23 mouse cellular contexts compared by ENCODE assay signal in the genomic region with DNA sequence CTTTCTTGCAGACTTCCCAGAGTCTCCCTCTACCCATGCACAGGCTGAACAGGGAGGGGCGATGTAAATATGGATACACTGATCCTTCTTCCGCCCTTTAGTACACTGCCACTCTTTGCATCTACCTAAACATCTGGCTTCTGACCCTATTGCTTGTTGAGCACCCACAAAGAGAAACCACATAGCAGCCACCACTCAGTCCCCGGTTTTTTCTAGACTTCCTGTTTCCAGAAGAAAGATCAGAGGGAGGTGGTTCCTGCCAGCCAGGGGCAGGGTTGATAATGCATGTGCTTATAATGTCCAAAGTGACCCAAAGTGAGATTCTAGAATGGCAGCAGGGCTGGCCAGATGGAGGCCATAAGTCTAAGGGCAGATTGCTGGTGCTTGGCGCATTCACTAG. TPM values are rescaled to one million over a fixed set of nuclear protein-coding genes. Genes with fewer than 3 reads are reported as not detected.
A peak's percentile ranks its signal among the peaks of the same experiment; 100 is the strongest.
DNase-seq lines count a peak whose midpoint lies in the region; ATAC-seq and TF ChIP-seq lines count a peak whose summit lies in the region.
"Had no signal": no experiment of that assay in that cellular context is flagged by ENCODE, and none has a peak within 500 bp of the region (broad histone marks: within the 10 kb centered on the region; RNA-seq: fewer than 3 reads in every experiment).

No protein-coding gene starts in this region.

- H3K9ac ChIP-seq in hindbrain, embryonic 11.5 days (ENCODE audit: low read depth, low read length), result no peak overlapping the region
- H3K9ac ChIP-seq: forebrain, embryonic 13.5 days; hindbrain, embryonic 12.5 days; lung, embryonic 14.5 days; stomach, embryonic 15.5 days had no signal

- DNase-seq in spleen, postnatal 36 days (ENCODE audit: low spot score in 2 of 2), result peak; percentile 17 to 23
- no peak for DNase-seq in spleen, postnatal 4 days (ENCODE audit: low spot score in 2 of 2)
- DNase-seq in thymus, adult 2 months, result peak; percentile 57
- no peak for DNase-seq in hindbrain, embryonic 11.5 days (ENCODE audit: low spot score)
- no peak for DNase-seq in cerebellum, adult 9-10 months
- DNase-seq: adrenal gland, postnatal 25 days; cerebellum, adult 9-11 months; left cerebral cortex, postnatal 4 days; lung, embryonic 14.5 days; lung, postnatal 4 days; midbrain, embryonic 14.5 days; right cerebral cortex, adult 18-20 months had no signal

- H3K36me3 ChIP-seq in thymus, adult 2 months (ENCODE audit: control insufficient read depth, insufficient read depth, low read length), result no peaks in the 10 kb centered on the region
- no peaks in the 10 kb centered on the region for H3K36me3 ChIP-seq in hindbrain, embryonic 11.5 days (ENCODE audit: control insufficient read depth, insufficient read depth, low read length)
- H3K36me3 ChIP-seq: hindbrain, embryonic 12.5 days; stomach, embryonic 15.5 days had no signal

- TF ChIP-seq POLR2A in thymus, adult 2 months (IDR thresholded peaks at IDR 0.05; ENCODE audit: control insufficient read depth, extremely low read depth, insufficient read depth, low read length, poor library complexity), result no peak

- no peaks in the 10 kb centered on the region for H3K9me3 ChIP-seq in hindbrain, embryonic 11.5 days (ENCODE audit: control insufficient read depth, low read length)
- H3K9me3 ChIP-seq: forebrain, embryonic 13.5 days; hindbrain, embryonic 12.5 days; stomach, embryonic 15.5 days had no signal

- no peak overlapping the region for H3K4me3 ChIP-seq in thymus, adult 2 months (ENCODE audit: control insufficient read depth, insufficient read depth, low read length)
- H3K4me3 ChIP-seq in hindbrain, embryonic 11.5 days (ENCODE audit: low read depth, low read length), result no peak overlapping the region
- H3K4me3 ChIP-seq: forebrain, embryonic 13.5 days; hindbrain, embryonic 12.5 days; stomach, embryonic 15.5 days had no signal

- peaks cover 50% of the 10 kb centered on the region for H3K4me1 ChIP-seq in thymus, adult 2 months (replicated peaks; ENCODE audit: control insufficient read depth, insufficient read depth, low read length)
- no peaks in the 10 kb centered on the region for H3K4me1 ChIP-seq in hindbrain, embryonic 11.5 days (replicated peaks; ENCODE audit: control insufficient read depth, insufficient read depth, low read length)
- H3K4me1 ChIP-seq: forebrain, embryonic 13.5 days; hindbrain, embryonic 12.5 days; stomach, embryonic 15.5 days had no signal

- no peak overlapping the region for H3K4me2 ChIP-seq in hindbrain, embryonic 11.5 days (replicated peaks; ENCODE audit: low read depth, low read length)
- H3K4me2 ChIP-seq: forebrain, embryonic 13.5 days; hindbrain, embryonic 12.5 days; lung, embryonic 14.5 days; stomach, embryonic 15.5 days had no signal

- H3K27me3 ChIP-seq in thymus, adult 2 months (ENCODE audit: control insufficient read depth, insufficient read depth, low read length), result no peaks in the 10 kb centered on the region
- no peaks in the 10 kb centered on the region for H3K27me3 ChIP-seq in hindbrain, embryonic 11.5 days (ENCODE audit: control insufficient read depth, insufficient read depth, low read length)
- H3K27me3 ChIP-seq: forebrain, embryonic 13.5 days; hindbrain, embryonic 12.5 days; stomach, embryonic 15.5 days had no signal

- peak; percentile 86 to 93 for ATAC-seq in hematopoietic stem cell, adult 5-6 weeks (replicated peaks in 1 of 2; ENCODE audit: insufficient read depth in 1 of 2, low FRiP score in 2 of 2, low TSS enrichment in 1 of 2, low read depth in 1 of 2, poor library complexity in 2 of 2, severe bottlenecking in 2 of 2)
- no peak for ATAC-seq in monocyte, adult 5-6 weeks (replicated peaks; ENCODE audit: insufficient number of reproducible peaks, low FRiP score, low TSS enrichment, poor library complexity, severe bottlenecking)
- ATAC-seq in hindbrain, embryonic 11.5 days (ENCODE audit: low FRiP score), result no peak
- ATAC-seq: activated CD4-positive, CD25-positive, alpha-beta regulatory T cell, adult 4 months; forebrain, embryonic 13.5 days; inflammation-experienced regulatory T-cells, adult 6 months had no signal

- TF ChIP-seq CTCF in thymus, adult 2 months (IDR thresholded peaks at IDR 0.05; ENCODE audit: borderline replicate concordance, control insufficient read depth, extremely low read depth, insufficient read depth, low read length, poor library complexity), result no peak

- no peak overlapping the region for H3K27ac ChIP-seq in thymus, adult 2 months (ENCODE audit: control insufficient read depth, insufficient read depth, low read length)
- H3K27ac ChIP-seq in hindbrain, embryonic 11.5 days (ENCODE audit: low read depth, low read length), result no peak overlapping the region
- H3K27ac ChIP-seq: forebrain, embryonic 13.5 days; hindbrain, embryonic 12.5 days; stomach, embryonic 15.5 days had no signal

- WGBS in thymus, adult 2 months, result 11% methylated on average over 4 of the region's 4 CpGs
- 91% methylated on average over 4 of the region's 4 CpGs for WGBS in hindbrain, embryonic 11.5 days

RNA-seq across cellular contexts. Expression of gene Tbx19, which starts 6.4 kb away (rescaled TPM):
- not detected in 2 replicates for total RNA-seq in hematopoietic stem cell, adult 5-6 weeks (2017)
- polyA plus RNA-seq in thymus, adult 2 months (2012; rRNA removed), result 9.6 and 10.3 TPM in 2 replicates
- not detected in 3 replicates for total RNA-seq in monocyte, adult 5-6 weeks (2017)
- not detected in 2 replicates for polyA plus RNA-seq in hindbrain, embryonic 11.5 days (2014; fragmentation: Nextera tagmentation; extraction: Ambion mirVana)
- total RNA-seq: left cerebral cortex, postnatal 4 days; liver, adult 2 months had no signal
- polyA plus RNA-seq: activated CD4-positive, CD25-positive, alpha-beta regulatory T cell, adult 4 months; heart, embryonic 14.5 days; hindbrain, embryonic 12.5 days; inflammation-experienced regulatory T-cells, adult 6 months; kidney, embryonic 14.5 days; large intestine, adult 2 months; liver, adult 2 months; lung, embryonic 14.5 days; midbrain, embryonic 14.5 days; stomach, embryonic 15.5 days had no signal

RNA-seq across cellular contexts. Expression of gene Sft2d2, which starts 40.1 kb away (rescaled TPM):
- 68.5 and 73.0 TPM in 2 replicates for total RNA-seq in hematopoietic stem cell, adult 5-6 weeks (2017)
- polyA plus RNA-seq in thymus, adult 2 months (2012; rRNA removed), result 93.3 and 102 TPM in 2 replicates
- 38.3 to 52.1 TPM (median 42.3 TPM) in 3 replicates for total RNA-seq in monocyte, adult 5-6 weeks (2017)
- polyA plus RNA-seq in hindbrain, embryonic 11.5 days (2014; fragmentation: Nextera tagmentation; extraction: Ambion mirVana), result 11.1 and 11.8 TPM in 2 replicates

Comparison
In these comparisons a context has a peak if more than half of its experiments do, and no peak if none do; other contexts are left out.
1. DNase-seq: peak in spleen, postnatal 36 days (2 of 2) and thymus, adult 2 months (single experiment); none in spleen, postnatal 4 days (0 of 2), hindbrain, embryonic 11.5 days (single experiment) and cerebellum, adult 9-10 months (single experiment).
2. ATAC-seq: peak in hematopoietic stem cell, adult 5-6 weeks (2 of 2); none in monocyte, adult 5-6 weeks (single experiment) and hindbrain, embryonic 11.5 days (single experiment).